Mouse (Mus musculus): ENCODE results near the gene Ropn1.
"Not testable (repeated sequence)": the region's sequence is repeated elsewhere in the genome, so short reads cannot be mapped to it uniquely, and the experiment has no call there.

Gene Ropn1

DNA sequence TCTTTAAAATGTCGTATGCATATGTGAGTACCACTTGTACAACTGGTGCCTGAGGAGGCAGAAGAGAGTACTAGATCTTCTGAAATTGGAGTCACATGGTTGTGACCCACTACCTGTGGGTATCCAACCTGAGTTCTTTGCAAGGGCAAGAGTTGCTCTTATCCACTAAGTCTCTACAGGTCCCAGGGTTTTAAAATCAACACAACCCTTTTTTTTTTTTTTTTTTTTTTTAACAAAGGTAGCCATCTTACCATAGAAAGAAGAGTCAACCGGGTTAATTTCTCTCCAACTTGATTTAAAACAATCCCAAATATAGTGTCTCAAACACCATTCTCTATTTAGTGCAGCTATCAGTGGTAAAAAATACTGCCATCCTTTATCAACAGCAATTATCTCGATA is 40.2 kb downstream of the Ropn1 start:
- in situ Hi-C loops (cut with MboI, MseI): no loop called here

DNA sequence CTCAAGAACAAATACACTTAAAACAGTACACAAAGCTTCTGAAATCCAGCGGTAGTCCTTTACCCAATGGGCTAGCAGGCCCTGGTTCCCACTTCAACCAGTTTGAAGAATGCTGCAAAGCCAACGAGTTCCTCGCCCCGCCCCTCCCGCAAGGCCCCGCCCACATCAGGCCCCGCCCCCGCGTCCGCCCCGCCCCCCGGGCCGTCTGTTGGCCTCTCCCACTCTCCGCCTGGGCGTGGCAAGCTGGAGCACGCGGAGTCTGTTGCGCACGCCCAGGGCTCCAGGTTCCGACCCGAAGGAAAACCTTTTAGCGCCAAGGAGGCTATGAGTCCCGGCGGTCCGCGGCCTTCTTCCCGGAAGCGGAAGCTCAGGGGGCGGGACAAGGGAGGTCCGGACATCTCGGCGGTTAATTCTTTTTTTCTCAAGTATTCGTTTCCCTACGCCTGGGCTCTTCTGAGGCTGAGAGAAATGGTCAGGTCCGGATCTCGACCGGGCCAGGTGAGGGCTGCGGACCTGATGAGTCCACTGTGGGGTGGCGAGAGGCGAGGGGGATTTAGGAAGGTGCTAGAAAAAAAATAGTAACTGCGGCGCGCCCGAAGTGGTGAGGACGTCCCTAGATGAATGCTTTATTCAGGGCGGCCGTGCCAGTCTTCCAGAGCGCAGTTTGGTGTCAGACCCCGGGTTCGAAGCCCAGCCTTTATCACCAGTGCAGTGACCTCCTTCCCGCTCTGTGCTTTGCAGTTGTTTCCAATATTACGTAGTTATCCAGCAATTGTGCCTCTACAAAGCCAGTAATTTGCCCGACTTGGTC is 40.8 kb downstream of the Ropn1 start, which contains the start of gene Ccdc14:
TSS of gene Ccdc14 (plus strand) at position 283 of the 811 bp plus-strand sequence.
- in situ Hi-C loops (cut with MboI, MseI): no loop called here

DNA sequence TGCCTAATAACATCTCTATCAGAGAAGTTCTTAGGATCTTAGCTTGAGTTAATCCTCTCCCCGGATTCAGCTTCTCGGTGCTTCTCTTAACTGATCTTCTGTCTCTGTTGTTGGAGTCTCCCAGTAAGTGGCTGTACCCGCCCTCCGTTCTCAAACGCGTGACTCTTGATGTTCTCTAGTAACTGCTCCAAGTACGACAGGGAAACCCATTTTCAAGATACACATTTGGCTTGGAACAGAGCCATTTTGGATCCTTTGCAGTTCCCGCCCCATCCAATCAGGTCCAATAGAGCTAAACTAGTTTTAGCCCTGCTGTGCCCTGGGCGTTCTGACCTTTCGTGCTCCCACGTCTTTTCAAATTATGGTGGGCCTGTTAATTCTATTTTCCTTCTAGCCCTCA is 41.4 kb downstream of the Ropn1 start:
- in situ Hi-C loops (cut with MboI, MseI): no loop called here

DNA sequence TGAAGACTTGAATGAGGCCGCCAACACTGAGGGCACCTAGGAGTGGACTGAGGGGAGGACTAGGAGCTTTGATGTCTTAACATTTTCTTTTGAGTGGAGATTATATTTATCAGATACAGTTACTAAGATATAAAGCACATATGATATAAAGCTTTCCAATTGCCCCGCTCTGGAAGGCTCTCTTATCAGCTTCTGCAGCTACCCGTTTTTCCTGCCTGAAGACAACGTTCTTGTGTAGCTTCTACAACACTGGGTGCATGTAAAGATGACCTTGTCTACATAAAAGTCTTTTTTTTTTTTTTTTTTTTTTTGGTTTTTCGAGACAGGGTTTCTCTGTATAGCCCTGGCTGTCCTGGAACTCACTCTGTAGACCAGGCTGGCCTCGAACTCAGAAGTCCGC is 44.8 kb downstream of the Ropn1 start:
- in situ Hi-C loops (cut with MboI, MseI): no loop called here

DNA sequence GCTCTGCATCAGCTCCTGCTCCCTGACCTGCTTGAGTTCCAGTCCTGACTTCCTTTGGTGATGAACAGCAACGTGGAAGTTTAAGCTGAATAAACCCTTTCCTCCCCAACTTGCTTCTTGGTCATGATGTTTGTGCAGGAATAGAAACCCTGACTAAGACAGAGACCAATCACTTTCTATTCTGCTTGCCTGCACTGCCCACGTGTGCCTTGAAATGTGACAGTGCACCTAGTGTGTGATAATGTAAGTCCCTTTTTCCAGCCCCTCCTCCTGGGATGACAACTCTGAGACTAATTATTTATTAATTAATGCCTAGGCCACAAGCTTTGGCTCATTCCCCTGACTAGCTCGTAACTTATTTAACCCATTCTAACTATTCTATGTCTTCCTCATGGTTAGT is 49.0 kb downstream of the Ropn1 start:
- in situ Hi-C loops (cut with MboI, MseI): not testable (repeated sequence)

DNA sequence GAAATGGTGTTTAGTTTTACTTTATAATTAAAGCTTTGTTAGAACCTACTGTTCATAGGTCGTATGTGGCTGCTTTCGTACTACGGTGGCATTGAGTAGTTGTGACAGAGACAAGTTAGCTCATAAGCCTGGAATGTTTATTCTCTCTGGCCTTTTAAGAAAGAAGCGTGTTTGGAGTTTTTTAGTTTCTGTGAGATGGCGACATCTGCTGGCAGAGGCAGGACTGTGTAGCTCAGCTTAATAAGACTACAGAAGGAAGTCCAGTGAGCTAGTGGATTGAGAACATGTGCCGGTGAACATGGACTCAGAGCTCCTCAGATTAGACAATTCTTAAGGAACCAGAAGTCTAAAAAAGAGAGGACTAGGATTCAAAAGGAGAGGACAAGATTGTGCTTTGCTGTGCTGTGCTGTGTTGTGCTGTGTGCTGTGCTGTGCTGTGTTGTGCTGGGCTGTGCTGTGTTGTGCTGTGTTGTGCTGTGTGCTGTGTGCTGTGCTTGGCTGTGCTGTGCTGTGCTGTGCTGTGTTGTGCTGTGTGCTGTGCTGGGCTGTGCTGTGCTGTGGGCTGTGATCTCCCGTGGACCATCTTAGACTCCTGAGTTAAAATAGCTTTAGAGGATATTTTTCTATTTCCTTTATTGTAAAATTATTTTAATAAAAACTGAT is 50.6 kb downstream of the Ropn1 start:
- in situ Hi-C loops (cut with MboI, MseI): loop anchor here (5.0 kb wide), 1 partner anchor 33 kb away; no protein-coding TSS in a partner anchor

DNA sequence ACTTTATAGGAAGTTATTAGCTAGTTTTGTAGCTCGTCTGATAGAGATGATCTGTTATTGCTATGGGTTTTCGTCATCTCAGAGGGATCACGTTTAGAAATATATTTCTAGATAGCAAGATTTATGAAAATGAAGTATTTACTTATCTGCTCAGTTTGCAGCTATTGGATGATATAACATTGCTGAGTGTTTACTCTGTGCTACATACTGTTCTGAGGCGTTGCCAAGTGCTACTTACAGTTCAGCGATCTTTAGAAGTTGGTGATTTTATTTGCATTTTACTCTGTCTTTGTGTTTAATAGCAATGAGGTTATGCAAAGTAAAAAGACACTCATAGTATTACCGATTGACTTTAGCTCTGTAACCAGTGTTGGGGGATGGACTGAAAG is 51.1 kb downstream of the Ropn1 start:
- in situ Hi-C loops (cut with MboI, MseI): loop anchor here (5.0 kb wide), 1 partner anchor 34 kb away; no protein-coding TSS in a partner anchor

DNA sequence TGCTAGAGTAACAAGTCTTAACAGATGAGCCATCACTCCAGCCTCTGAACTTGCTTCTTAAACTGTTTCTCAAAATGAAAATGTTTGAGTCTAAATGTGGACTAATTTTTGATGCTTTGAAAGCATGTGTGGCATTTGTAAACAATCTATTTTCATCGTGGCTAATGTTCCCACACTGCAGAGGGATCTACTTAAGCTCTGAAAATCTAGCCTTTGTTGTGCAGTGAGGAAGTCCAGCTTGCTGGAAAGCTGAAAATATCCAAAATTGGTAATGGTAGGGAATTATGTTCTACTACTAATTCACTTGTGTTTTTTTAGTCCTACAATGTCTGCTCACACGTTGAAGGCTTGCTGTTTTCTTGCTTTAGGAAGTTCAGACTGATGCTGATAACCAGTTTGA is 56.3 kb downstream of the Ropn1 start:
- in situ Hi-C loops (cut with MboI, MseI): no loop called here

DNA sequence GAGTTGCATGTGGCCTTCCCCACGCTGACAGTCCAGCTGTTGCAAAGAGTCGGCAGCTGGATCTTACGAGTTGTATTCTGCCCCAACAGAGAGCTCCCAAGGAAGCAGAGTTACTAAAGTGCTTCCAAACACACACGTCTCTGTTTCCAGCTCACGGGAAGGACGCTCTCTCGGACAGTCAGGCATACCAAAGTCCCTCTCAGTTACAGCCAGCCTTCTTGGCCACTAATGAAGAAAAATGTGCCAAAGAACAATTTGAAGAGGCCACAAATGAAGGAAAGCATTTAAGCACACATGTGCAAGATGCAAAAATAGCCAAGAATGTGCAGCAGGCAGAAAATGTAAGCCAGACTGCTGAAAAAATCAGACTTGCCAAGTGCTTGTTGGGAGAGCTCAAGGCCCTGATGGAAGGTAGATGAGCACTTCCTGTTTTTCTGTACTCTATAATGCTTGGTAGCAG is 56.8 kb downstream of the Ropn1 start:
- in situ Hi-C loops (cut with MboI, MseI): no loop called here

DNA sequence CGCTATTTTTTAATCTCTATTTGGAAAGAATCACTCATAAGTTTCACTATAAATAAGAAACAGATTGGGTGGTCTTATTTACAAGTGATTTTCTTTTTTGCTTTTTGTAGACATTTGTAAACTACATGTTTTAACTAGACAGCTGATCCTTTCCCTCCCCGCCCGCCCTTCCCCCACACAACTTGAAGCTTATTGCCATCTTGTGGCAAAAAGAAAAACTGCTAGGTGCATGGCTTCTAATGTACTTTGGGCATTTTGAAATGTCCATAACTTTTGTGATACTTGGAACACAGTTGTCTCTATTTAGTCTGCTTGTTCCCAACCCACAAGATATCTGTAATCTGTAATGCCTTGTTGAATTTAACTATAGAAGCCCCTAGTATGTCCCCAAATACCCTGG is 61.8 kb downstream of the Ropn1 start:
- in situ Hi-C loops (cut with MboI, MseI): no loop called here

DNA sequence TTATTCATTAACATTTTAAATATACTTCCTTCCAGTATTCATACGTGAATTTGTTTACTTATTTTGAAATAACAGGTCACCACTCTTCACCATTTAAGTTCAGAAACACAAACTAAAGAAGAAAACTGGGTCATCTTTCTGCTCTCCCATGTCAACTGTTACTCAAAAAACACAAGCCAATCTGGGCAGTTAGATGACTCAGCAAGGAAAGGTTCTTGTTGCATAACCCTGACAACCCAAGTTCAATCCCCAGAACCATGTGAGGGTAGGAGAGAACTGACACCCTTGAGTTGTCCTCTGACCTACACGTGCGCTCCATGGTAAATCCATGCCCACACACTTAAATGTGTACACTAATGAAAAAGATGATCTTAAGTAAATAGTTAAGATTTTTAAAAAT is 75.4 kb downstream of the Ropn1 start:
- in situ Hi-C loops (cut with MboI, MseI): no loop called here

All from regulatory T cell (primary cell).